Mouse (Mus musculus) liver (tissue): ENCODE results near the gene Rem2.

Source experiments
- DNase-seq: peaks from one replicate; pipeline ENCODE4 v3.0.0-alpha.2; 2020; ENCODE audit warnings: mixed read lengths

Rem2 gene

GRCm38 (mm10) chr14:54492345-54493131, 16.6 kb downstream of the Rem2 start:
- peak; percentile 67 for DNase-seq

- no peak for DNase-seq
These were observed 17.3 kb downstream of the Rem2 start for GRCm38 (mm10) chr14:54493236-54493635.

GRCm38 (mm10) chr14:54494234-54494633, 18.3 kb downstream of the Rem2 start:
- DNase-seq, result peak; percentile 72

- no peak for DNase-seq
These were observed 20.8 kb downstream of the Rem2 start for GRCm38 (mm10) chr14:54496706-54497105.

GRCm38 (mm10) chr14:54499330-54499729, 23.4 kb downstream of the Rem2 start:
- no peak for DNase-seq

- no peak for DNase-seq
These were observed 25.5 kb downstream of the Rem2 start for GRCm38 (mm10) chr14:54501365-54501764.

GRCm38 (mm10) chr14:54503092-54503491, 27.2 kb downstream of the Rem2 start:
- no peak for DNase-seq

- no peak for DNase-seq
These were observed 33.9 kb downstream of the Rem2 start for GRCm38 (mm10) chr14:54509774-54510173.

- DNase-seq, result no peak
These were observed 40.9 kb downstream of the Rem2 start for GRCm38 (mm10) chr14:54516710-54517310.

- DNase-seq, result no peak
These were observed 47.7 kb downstream of the Rem2 start for GRCm38 (mm10) chr14:54523600-54523999.

GRCm38 (mm10) chr14:54527227-54528006, 51.5 kb downstream of the Rem2 start:
- no peak for DNase-seq

- no peak for DNase-seq
These were observed 52.1 kb downstream of the Rem2 start for GRCm38 (mm10) chr14:54528007-54528393.

GRCm38 (mm10) chr14:54528446-54529111, 52.7 kb downstream of the Rem2 start:
- peak; percentile 83 for DNase-seq
